Mouse (Mus musculus) lung, embryonic 16.5 days (tissue): ENCODE measurements around the gene Osbp2. TPM values are rescaled to one million over a fixed set of nuclear protein-coding genes. Genes with fewer than 3 reads are reported as not detected.
A peak's percentile ranks its signal among the peaks of the same experiment; 100 is the strongest.

Experiments used
- ATAC-seq: fragments of 200-750 bp; cut with Nextera tagmentation; 2 replicates; pipeline ENCODE4 v1.8.0; 2017; ENCODE audit warnings: low read depth, mild to moderate bottlenecking, moderate library complexity
- H3K27ac ChIP-seq: fragments of 300-500 bp; sonication (generic); 2 replicates; pipeline ENCODE4 v1.5.1; 2014; ENCODE audit warnings: mild to moderate bottlenecking, control low read depth, low read length
- H3K27me3 ChIP-seq: fragments of 300-500 bp; sonication (generic); 2 replicates; pipeline ENCODE4 v1.6.1; 2014; ENCODE audit warnings: low read depth, low read length, mixed read lengths; ENCODE audit not compliant: control insufficient read depth, insufficient read depth
- H3K36me3 ChIP-seq: fragments of 300-500 bp; sonication (generic); 2 replicates; pipeline ENCODE4 v1.6.1; 2014; ENCODE audit warnings: low read length; ENCODE audit not compliant: control insufficient read depth, insufficient read depth
- H3K4me1 ChIP-seq: fragments of 300-500 bp; sonication (generic); replicated peaks from 2 replicates; pipeline ENCODE4 v1.6.1; 2014; ENCODE audit warnings: low read length, mixed read lengths; ENCODE audit not compliant: control insufficient read depth, insufficient read depth
- H3K4me2 ChIP-seq: fragments of 300-500 bp; sonication (generic); 2 replicates; pipeline ENCODE4 v1.6.1; 2014; ENCODE audit warnings: low read depth, low read length, control low read depth
- H3K4me3 ChIP-seq: fragments of 300-500 bp; sonication (generic); 2 replicates; pipeline ENCODE4 v1.5.1; 2014; ENCODE audit warnings: mild to moderate bottlenecking, low read length, control low read depth
- H3K9ac ChIP-seq: fragments of 300-500 bp; sonication (generic); 2 replicates; pipeline ENCODE4 v1.6.1; 2014; ENCODE audit warnings: low read length, control low read depth
- H3K9me3 ChIP-seq: fragments of 300-500 bp; sonication (generic); 2 replicates; pipeline ENCODE4 v1.6.1; 2016; ENCODE audit warnings: low read length; ENCODE audit not compliant: control insufficient read depth
- WGBS: fragments of 180-500 bp; shearing (Covaris S2); extraction: QIAGEN DNeasy Blood & Tissue Kit; methylation state at CpG from one replicate; pipeline ENCODE4 v1.1.7; 2014; 5-methylcytosine and 5-hydroxymethylcytosine counted together
- polyA plus RNA-seq: library from polyadenylated mRNA; unstranded; fragments of >200 nt; fragmentation: Nextera tagmentation; extraction: Ambion mirVana; gene quantifications from 2 replicates; pipeline ENCODE4 v1.2.1, GENCODE M21; 2015

Osbp2 gene
- polyA plus RNA-seq, 1 experiment from 2014 or later: 0.23 TPM

- peaks cover 29% of the 10 kb centered on the region for H3K27me3 ChIP-seq
- 14% methylated on average over 11 of the region's 11 CpGs for WGBS
- peak overlapping the region; percentile 55 for H3K4me3 ChIP-seq
- no peak for ATAC-seq
- H3K9me3 ChIP-seq: no peaks in the 10 kb centered on the region
- H3K36me3 ChIP-seq: no peaks in the 10 kb centered on the region
- H3K4me1 ChIP-seq: no peaks in the 10 kb centered on the region
- peak overlapping the region; percentile 45 for H3K9ac ChIP-seq
- H3K27ac ChIP-seq: no peak overlapping the region
- H3K4me2 ChIP-seq: peak overlapping the region; percentile 89
Observed at GRCm38 (mm10) chr11:3761339-3761738, 102.4 kb downstream of the Osbp2 start.

GRCm38 (mm10) chr11:3759433-3759832 lies 104.3 kb downstream of the Osbp2 start:
- ATAC-seq: no peak
- no peak overlapping the region for H3K27ac ChIP-seq
- no peaks in the 10 kb centered on the region for H3K36me3 ChIP-seq
- 48% methylated on average over 5 of the region's 5 CpGs for WGBS
- no peak overlapping the region for H3K9ac ChIP-seq
- peaks cover 29% of the 10 kb centered on the region for H3K27me3 ChIP-seq
- no peaks in the 10 kb centered on the region for H3K4me1 ChIP-seq
- H3K4me3 ChIP-seq: no peak overlapping the region
- H3K4me2 ChIP-seq: no peak overlapping the region
- no peaks in the 10 kb centered on the region for H3K9me3 ChIP-seq

- H3K36me3 ChIP-seq: no peaks in the 10 kb centered on the region
- ATAC-seq: no peak
- H3K4me1 ChIP-seq: no peaks in the 10 kb centered on the region
- H3K9me3 ChIP-seq: no peaks in the 10 kb centered on the region
- no peak overlapping the region for H3K4me2 ChIP-seq
- no peak overlapping the region for H3K9ac ChIP-seq
- WGBS: 51% methylated on average over 4 of the region's 4 CpGs
- H3K27ac ChIP-seq: no peak overlapping the region
- no peak overlapping the region for H3K4me3 ChIP-seq
- no peaks in the 10 kb centered on the region; the same call in 1 of the 2 replicates for H3K27me3 ChIP-seq
Observed at GRCm38 (mm10) chr11:3755341-3755740, 108.4 kb downstream of the Osbp2 start.

GRCm38 (mm10) chr11:3754685-3755084 lies 109.0 kb downstream of the Osbp2 start:
- H3K9me3 ChIP-seq: no peaks in the 10 kb centered on the region
- 0 out of 2 replicates have a peak, but pooled peaks cover 2% of the 10 kb centered on the region for H3K27me3 ChIP-seq
- no peak overlapping the region for H3K4me3 ChIP-seq
- H3K27ac ChIP-seq: no peak overlapping the region
- ATAC-seq: no peak
- no peak overlapping the region for H3K9ac ChIP-seq
- H3K4me1 ChIP-seq: no peaks in the 10 kb centered on the region
- WGBS: 43% methylated on average over 7 of the region's 7 CpGs
- H3K36me3 ChIP-seq: no peaks in the 10 kb centered on the region
- H3K4me2 ChIP-seq: no peak overlapping the region

- no peak for ATAC-seq
Observed at GRCm38 (mm10) chr11:3753897-3754296, 109.8 kb downstream of the Osbp2 start.

GRCm38 (mm10) chr11:3752766-3753165 lies 110.9 kb downstream of the Osbp2 start:
- H3K9me3 ChIP-seq: no peaks in the 10 kb centered on the region
- 57% methylated on average over 3 of the region's 3 CpGs for WGBS
- 0 out of 2 replicates have a peak, but pooled peaks cover 2% of the 10 kb centered on the region for H3K27me3 ChIP-seq
- no peak overlapping the region for H3K9ac ChIP-seq
- no peak overlapping the region for H3K27ac ChIP-seq
- ATAC-seq: no peak
- H3K36me3 ChIP-seq: no peaks in the 10 kb centered on the region
- no peak overlapping the region for H3K4me3 ChIP-seq
- no peak overlapping the region for H3K4me2 ChIP-seq
- H3K4me1 ChIP-seq: no peaks in the 10 kb centered on the region

More at GRCm38 (mm10) chr11:3753897-3754296, 109.8 kb downstream of the Osbp2 start:
- Histone ChIP-seq H3K4me2 (no peak overlapping the region), H3K27ac (no peak overlapping the region), H3K4me1 (no peaks in the 10 kb centered on the region), H3K9ac (no peak overlapping the region), H3K4me3 (no peak overlapping the region), H3K27me3 (0 out of 2 replicates have a peak, but pooled peaks cover 2% of the 10 kb centered on the region), H3K36me3 (no peaks in the 10 kb centered on the region), H3K9me3 (no peaks in the 10 kb centered on the region)
- 48% methylated on average over 9 of the region's 9 CpGs for WGBS

- Histone ChIP-seq H3K4me2 (no peak overlapping the region), H3K4me3 (no peak overlapping the region), H3K36me3 (no peaks in the 10 kb centered on the region), H3K27ac (no peak overlapping the region), H3K9ac (no peak overlapping the region), H3K4me1 (no peaks in the 10 kb centered on the region), H3K27me3 (0 out of 2 replicates have a peak, but pooled peaks cover 2% of the 10 kb centered on the region), H3K9me3 (no peaks in the 10 kb centered on the region)
- no peak for ATAC-seq
- 20% methylated on average over 7 of the region's 7 CpGs for WGBS
Observed at GRCm38 (mm10) chr11:3749831-3750230, 113.9 kb downstream of the Osbp2 start.

GRCm38 (mm10) chr11:3742449-3742848 lies 121.3 kb downstream of the Osbp2 start:
- Histone ChIP-seq H3K36me3 (no peaks in the 10 kb centered on the region), H3K27ac (no peak overlapping the region), H3K4me1 (no peaks in the 10 kb centered on the region), H3K4me3 (no peak overlapping the region), H3K9ac (no peak overlapping the region), H3K27me3 (no peaks in the 10 kb centered on the region), H3K4me2 (no peak overlapping the region), H3K9me3 (no peaks in the 10 kb centered on the region)
- WGBS: 76% methylated on average over 8 of the region's 8 CpGs
- ATAC-seq: no peak

- no peak overlapping the region for H3K9ac ChIP-seq
- WGBS: 80% methylated on average over 12 of the region's 12 CpGs
- H3K4me1 ChIP-seq: no peaks in the 10 kb centered on the region
- no peak overlapping the region for H3K4me2 ChIP-seq
- H3K36me3 ChIP-seq: no peaks in the 10 kb centered on the region
- H3K4me3 ChIP-seq: no peak overlapping the region
- no peaks in the 10 kb centered on the region for H3K27me3 ChIP-seq
- no peak overlapping the region for H3K27ac ChIP-seq
- ATAC-seq: no peak
- H3K9me3 ChIP-seq: no peaks in the 10 kb centered on the region
Observed at GRCm38 (mm10) chr11:3741183-3741582, 122.5 kb downstream of the Osbp2 start.

GRCm38 (mm10) chr11:3738778-3739177 lies 124.9 kb downstream of the Osbp2 start:
- Histone ChIP-seq H3K36me3 (no peaks in the 10 kb centered on the region), H3K27me3 (no peaks in the 10 kb centered on the region), H3K4me3 (no peak overlapping the region), H3K27ac (no peak overlapping the region), H3K9ac (no peak overlapping the region), H3K4me1 (no peaks in the 10 kb centered on the region), H3K4me2 (no peak overlapping the region), H3K9me3 (no peaks in the 10 kb centered on the region)
- WGBS: 59% methylated on average over 2 of the region's 2 CpGs
- ATAC-seq: no peak
